Mouse (Mus musculus) cerebellum, adult 11-12 months (tissue): ENCODE measurements at regions not wholly inside any gene's neighbourhood (a gene's known extent, or its start where the extent isn't known, plus 50 kb on each side); places are given as distances from the start of the nearest gene placed in this dataset.
"Not testable (repeated sequence)": the region's sequence is repeated elsewhere in the genome, so short reads cannot be mapped to it uniquely, and the experiment has no call there.

Experiments used
- DNase-seq: peaks from one replicate; pipeline ENCODE4 v3.0.0; 2022

DNA sequence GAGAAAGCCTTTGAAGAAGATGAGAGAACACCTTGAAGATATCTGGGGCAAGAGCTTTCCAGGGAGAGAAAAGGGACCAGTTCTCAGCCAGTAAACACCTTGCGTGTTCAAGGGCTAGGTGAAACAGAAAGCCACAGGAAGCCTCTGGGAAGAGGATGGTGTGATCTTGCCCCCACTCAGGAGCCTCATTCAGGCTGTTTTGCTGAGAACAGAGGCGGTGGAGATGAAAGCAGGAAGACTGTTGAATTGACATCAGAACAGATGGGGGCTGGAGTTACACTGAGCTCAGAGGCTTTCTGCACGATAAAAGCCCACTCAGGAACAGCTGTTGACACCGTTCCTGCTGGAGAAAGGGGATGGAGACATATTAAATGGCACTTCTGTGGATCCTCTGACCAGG lies 262.5 kb downstream of the Dad1 start:
- no peak for DNase-seq

DNA sequence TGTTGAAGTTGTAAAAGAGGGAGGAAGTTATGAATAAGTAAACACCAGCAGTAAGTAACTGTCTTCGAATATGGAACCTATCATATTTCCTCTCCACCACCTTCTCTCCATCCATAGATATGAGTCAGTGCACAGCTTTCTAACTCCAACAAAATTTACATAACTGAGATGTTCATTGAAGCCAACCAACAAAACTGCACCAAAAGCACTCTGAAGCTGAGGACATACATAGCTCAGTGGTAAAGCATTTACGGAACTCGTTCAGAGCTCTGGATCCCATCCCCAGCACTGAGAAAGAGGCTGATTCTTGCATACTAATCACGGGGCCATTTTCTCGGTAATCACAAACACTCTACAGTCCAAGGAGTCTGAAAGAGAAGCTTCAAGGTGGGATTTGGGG lies 273.1 kb downstream of the Dad1 start:
- DNase-seq, result no peak

DNA sequence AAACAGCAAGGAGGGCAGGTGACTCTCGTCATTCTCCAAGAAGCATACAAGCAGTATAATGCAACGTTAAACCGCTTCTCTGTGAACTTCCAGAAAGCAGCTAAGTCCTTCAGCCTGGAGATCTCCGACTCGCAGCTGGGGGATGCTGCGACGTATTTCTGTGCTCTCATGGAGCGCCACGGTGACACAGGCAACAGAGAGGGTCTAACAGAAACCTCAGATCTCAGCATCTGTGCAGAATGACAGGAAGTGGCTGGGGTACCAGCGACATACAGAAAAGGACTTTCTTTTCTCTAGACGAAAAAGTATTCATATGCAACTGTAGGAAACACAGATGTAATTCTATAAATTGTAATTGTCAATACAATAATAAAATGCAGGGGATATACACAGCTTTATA lies 292.5 kb downstream of the Dad1 start:
- not testable (repeated sequence) for DNase-seq

GRCm38 (mm10) chr14:53960779-53961178 lies 293.1 kb downstream of the Dad1 start:
- DNase-seq, result no peak

GRCm38 (mm10) chr14:53935791-53936231 lies 318.1 kb downstream of the Dad1 start:
- peak; percentile 73 for DNase-seq

DNA sequence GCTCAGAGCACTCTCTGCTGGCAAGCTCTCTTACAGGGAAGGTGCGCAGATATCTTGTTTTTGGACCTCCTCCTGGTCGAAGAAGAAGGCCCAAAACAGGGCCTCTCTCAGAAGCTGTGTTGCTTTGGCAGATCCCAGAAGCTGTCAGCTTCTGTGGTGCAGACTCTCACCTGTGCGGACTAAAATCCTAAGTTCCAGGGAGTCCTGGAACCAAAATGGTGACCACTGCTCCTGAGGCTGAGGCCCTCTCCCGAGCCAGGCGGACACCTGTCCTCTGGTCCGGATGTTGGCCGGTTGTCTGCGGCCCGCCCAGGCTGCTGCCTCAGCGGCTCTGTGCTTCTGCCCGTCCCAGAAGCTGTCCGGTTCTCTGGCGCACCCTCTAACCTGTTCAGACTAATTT lies 318.6 kb downstream of the Dad1 start:
- peak; percentile 57 for DNase-seq

- no peak for DNase-seq
These were observed 343.0 kb downstream of the Dad1 start for GRCm38 (mm10) chr14:53910871-53911270.

DNA sequence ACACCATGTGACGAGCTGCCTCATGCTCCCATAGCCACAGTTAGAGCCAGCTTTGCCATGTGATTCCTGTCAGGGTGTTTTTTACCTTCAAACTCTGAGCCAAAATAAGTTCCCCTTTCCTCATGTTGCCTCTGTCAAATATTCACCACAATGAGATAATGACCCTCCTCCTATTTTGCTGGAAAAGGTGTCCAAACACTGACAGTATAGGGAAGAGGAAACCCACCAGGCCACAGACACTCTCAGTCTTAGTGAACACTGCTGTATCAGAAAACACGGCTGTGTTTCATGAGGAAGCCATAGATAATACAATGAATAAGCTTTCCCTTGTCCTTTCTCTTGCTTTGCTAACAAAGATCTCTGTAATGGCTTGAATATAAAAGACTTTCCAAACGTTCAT lies 349.3 kb downstream of the Dad1 start:
- DNase-seq, result no peak

DNA sequence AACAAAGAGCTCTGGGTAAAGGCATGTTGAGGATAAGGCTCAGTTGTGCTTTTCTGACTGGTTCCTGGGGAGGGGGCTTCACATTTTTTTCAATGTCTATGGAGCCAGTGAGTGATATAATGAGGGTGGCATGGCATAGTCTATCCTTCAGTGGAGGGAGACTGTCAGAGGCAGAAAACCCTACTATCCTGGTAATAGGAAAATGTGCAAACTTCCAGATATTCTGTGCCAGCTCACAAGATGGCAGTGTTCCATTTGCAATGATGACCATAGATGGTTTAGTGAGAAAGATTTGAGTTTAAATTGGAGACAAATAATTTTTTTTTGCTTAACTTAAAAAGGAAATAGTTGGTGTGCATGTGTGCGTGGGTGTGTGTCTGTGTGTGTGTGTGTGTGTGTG lies 352.8 kb downstream of the Dad1 start:
- no peak for DNase-seq

DNA sequence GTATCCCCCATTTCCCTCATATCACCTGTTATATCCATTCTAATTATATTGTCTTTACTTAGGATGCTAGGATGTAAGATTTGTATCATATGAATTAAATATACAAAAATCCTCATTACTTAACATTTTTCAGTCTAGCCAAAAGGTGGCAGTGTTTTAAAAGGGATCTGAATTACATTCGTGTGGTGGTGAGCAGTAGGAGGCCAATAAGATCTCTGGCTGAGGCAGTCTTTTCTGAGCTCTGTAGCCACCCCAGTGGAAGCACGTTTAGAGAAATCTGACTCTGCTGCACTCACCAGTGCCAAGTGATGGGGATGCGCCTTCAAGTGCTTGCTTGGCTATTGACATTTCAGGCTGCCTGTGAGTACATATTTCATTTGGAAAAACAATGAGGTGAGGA lies 372.6 kb downstream of the Dad1 start:
- no peak for DNase-seq

- no peak for DNase-seq
These were observed 377.3 kb downstream of the Dad1 start for GRCm38 (mm10) chr14:53876581-53876980.

- no peak for DNase-seq
These were observed 378.2 kb downstream of the Dad1 start for GRCm38 (mm10) chr14:53875736-53876135.

DNA sequence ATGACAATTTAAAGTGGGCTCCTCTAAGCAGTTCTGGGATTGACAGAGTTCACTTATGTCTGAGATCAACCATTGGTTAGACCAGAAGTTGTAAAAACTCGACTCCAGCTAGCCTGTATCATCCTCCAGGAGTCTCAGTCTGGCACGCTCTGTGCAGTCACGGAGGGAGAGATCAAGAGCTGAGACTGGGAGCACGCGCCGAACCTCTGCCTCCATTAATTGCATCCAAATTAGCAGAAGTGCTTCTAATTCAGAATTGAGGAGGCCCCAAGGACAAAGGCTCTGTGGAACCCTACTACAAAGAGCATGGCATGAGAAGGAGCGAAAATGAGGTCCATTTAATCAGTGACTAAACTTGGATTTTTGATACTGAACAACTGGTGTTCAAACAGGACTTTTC lies 406.9 kb downstream of the Dad1 start:
- DNase-seq, result no peak

- no peak for DNase-seq
These were observed 408.3 kb downstream of the Dad1 start for GRCm38 (mm10) chr14:53845646-53846045.

DNA sequence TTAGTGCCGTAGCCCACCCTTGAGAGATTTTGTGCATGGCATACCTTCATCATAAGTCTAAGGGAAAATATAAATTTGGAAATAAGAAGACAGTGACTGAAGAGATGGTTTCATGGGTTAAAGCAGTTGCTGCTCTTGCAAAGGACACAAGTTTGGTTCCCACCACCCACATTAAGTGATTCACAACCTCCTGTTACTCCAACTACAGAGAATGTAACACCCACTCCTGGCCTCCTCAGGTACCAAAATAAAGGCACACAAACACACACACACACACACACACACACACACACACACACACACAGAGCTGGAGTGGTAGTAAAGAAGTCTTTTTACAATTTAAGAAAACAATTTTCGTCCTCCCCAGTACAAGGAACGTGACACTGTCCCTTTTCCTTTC lies 421.4 kb downstream of the Dad1 start:
- DNase-seq, result no peak

DNA sequence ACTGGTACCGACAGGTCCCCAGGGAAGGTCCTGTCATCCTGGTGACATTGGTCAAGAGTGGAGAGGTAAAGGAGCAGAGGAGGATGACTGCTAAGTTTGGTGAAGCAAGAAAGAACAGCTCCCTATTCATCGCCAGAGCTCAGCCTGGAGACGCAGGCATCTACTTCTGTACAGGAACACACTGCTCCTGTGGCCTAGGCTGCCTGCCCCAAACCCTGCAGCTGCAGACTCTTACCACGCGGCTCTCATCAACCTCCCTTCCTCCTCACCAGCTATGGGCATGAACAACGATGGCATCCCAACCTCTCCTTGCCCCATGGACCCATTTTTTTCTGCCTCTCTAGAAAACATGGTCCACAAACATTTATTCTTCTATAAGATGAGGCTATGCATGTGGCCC lies 422.3 kb downstream of the Dad1 start:
- DNase-seq, result no peak

DNA sequence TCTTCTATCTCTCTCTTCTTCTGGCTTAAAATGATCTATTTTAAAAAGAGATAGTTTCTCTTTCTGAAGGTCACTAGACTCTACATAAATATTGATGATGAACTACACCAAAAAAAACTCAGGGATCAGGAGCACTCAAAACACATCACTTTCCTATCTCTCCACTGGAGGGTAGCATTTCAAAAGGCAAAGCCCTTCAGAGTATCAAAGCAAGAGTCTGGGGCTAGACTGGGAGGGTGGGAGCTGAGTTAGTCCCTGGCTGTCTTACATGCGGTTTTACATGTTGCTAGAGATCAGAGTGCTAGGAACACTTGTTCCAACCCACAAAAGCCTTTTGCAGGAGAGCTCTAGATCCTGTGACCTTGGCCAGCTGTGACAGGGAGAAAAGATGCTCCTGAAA lies 423.2 kb downstream of the Dad1 start:
- DNase-seq, result no peak

DNA sequence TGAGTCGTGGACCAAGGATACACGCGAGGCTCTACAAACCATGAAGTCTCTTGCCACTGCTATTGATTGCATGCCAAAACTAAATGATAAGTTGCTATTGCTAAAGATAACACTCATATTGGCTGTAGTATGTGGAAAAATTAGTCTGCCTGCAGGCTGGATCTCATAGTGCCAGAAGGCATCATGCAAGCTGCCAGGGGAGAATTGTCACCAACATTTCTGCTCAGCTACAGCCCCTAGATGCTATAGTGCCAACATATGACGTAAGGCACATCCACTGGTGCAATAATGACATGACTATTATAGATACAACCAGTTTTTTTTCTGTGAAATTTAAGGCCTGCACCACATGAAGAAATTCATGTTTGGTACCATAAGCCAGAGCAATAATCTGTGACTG lies 427.1 kb downstream of the Dad1 start:
- DNase-seq, result no peak

DNA sequence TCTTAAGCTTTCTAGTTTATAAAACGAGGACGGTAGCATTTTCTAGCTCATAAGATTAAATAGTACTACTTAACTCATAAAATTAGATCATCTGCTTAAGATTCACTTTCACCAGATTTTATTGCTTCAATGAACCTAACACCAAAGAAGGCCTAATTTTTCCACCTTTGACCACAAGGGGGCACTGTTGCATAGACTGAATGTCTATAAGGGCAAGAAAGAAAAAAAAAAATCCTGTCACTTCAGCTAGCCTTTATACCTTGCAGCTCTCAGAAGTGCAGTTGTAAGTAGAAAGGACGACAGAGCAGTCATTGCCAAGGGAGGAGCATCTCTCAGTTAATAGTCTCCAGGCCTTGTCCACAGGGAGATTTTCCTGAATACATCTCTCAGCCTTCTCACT lies 447.7 kb downstream of the Dad1 start:
- no peak for DNase-seq

DNA sequence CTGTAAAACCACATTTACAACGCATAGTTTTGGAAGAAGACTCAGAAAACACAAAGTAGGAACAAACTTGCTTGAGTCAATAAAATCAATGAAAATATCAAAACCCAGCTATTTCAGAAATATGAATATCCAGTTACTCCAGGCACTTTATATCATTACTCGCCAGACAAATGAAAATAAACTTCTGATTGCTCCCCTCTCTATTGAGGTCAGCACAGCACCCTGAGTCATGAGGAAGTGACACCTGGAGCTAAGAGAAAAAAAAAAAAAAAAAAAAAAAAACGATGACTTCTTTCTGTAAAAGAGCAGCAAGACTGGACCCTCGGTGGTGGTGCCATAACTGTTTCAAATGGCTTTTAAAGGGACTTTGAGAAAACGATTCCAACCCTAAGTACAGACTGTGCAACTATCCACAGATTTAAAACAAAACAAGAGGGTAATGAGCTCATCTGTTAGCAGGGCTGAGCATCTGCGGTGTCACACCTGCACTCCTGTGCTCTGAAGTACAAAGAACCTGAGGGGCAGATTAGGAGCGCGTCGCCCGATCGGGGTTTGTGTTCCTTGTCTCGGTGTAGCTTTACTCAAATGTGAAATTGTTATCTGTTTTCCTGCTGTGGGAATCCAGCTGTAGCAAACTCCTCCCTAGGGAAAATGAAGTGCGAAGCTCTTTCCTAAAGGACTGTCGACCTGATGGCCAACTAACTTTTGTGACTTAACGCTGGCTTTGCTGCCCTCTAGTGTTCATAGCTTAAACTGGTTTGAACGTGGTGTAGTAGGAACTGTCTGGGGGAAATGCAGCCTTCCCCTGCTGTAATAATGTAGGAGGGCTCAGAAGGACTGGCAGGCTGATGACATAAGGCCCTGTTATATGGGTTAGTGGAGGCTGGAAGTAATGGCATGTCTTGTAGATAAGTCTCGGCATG lies 449.9 kb downstream of the Dad1 start:
- DNase-seq, result no peak

DNA sequence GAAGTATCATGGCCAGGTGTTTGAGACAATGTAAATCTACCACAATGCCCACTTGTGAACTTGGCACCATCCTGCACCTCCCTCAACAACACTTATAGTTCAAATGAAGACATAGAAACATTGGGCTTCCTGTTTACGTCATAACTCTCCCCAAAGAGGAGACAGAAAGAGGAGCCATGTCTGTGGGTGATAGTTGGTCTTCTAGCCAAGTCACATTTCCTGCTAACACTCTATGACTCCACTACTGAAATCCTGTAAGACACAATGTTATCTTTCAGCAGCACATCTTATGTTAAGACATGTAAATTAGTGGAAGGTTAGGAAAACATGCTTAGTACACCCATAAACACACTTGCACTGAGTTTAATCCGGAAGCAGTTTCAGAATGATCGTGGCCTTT lies 451.4 kb downstream of the Dad1 start:
- no peak for DNase-seq

GRCm38 (mm10) chr14:53800508-53801136 lies 453.3 kb downstream of the Dad1 start:
- DNase-seq, result no peak

GRCm38 (mm10) chr14:53795160-53795559 lies 458.7 kb downstream of the Dad1 start:
- not testable (repeated sequence) for DNase-seq

- DNase-seq, result no peak
These were observed 459.4 kb downstream of the Dad1 start for GRCm38 (mm10) chr14:53794527-53794926.
